Mouse (Mus musculus): ENCODE data around the gene Galnt6. TPM values are rescaled to one million over a fixed set of nuclear protein-coding genes. Genes with fewer than 3 reads are reported as not detected.

The Galnt6 gene
- total RNA-seq, 2 experiments from 2014 or later, result 1.3 to 5.4 TPM

DNA sequence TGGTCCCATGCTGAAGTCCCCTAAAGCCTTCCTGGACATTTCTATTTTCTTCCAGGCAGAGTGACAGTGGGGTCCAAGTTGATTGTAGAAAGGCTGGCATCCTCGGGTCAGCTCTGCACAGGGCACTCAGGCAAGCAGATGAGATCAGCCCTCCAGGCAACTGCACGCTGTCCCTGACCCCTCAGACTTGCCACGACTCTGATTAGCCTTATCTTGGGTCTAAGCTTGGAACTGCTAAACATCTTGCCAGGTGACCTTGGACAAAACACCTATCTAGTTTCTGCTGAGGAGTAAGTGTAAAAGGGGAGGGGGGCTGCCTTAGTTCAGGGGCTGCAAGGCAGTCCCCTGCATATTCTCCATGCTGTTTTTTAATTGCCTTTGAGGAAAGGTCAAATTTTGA, 37.2 kb downstream of the Galnt6 start:
- ATAC-seq (replicated peaks; ENCODE audit: low FRiP score, poor library complexity, severe bottlenecking), result no peak

- no peak for ATAC-seq (replicated peaks; ENCODE audit: low FRiP score, poor library complexity, severe bottlenecking)
These were observed 41.7 kb downstream of the Galnt6 start, which contains the start of gene Cela1 for GRCm38 (mm10) chr15:100687430-100687971. Cela1 (minus strand) TSS chr15:100687921.

DNA sequence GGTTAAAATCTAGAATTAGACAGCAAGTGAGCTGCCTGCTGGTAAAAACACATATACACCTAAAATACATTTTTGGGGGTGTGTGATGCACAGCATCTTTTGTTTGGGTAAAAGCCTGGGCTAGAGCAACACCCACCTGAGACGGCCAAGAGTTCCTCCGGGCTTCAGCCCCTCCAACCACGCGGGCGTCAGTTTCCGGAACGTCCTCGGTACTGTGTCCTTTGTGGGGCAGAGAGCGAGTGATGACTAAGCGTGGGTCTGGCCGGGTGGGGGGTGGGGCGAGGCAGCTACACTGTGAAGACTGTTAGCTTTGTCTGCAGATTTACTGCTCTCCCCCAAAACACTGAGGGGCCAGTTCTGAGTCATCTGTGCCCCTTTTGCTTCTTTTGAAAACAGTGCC, 42.2 kb downstream of the Galnt6 start:
- ATAC-seq (replicated peaks; ENCODE audit: low FRiP score, poor library complexity, severe bottlenecking), result peak; percentile 67

DNA sequence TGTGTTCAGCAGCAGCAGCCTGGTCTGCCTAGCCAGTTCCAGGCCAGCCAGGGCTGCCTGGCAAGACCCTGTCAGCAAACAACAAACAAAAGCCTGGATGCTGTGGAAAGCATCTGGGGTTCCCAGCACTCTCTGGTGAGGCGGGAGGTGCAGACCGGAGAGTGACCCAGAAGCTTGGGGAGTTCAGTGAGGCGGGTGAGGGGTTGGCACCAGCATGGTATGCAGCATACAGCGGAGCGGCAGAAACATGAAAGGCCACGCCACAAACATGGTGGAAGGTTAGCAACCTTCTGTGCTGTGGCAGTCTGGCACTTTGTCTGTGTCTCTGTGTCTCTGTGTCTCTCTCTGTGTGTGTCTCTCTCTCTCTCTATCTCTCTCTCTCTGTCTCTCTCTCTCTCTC, 42.7 kb downstream of the Galnt6 start:
- ATAC-seq (replicated peaks; ENCODE audit: low FRiP score, poor library complexity, severe bottlenecking), result 0 out of 2 replicates have a peak, but pooled peaks have one; percentile 17

DNA sequence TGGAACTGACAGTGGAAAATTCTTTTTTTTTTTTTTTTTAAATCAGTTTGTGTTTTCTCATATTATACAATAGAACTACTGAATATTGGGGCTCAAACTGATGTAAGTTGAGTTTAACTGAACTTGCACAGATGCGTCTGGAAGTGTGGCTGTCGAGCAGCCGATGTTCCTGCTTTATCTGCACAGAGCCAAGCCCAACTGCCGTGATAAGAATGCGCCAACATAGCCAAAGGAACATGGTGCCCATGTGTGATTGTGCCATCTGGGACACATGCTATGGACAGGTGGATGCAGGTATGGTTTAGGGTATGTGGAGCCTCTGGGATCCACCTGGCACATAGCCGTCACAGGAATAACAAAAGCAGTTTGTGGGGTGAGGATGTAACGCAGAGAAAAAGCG, 43.3 kb downstream of the Galnt6 start:
- peak; percentile 74 for ATAC-seq (replicated peaks; ENCODE audit: low FRiP score, poor library complexity, severe bottlenecking)

DNA sequence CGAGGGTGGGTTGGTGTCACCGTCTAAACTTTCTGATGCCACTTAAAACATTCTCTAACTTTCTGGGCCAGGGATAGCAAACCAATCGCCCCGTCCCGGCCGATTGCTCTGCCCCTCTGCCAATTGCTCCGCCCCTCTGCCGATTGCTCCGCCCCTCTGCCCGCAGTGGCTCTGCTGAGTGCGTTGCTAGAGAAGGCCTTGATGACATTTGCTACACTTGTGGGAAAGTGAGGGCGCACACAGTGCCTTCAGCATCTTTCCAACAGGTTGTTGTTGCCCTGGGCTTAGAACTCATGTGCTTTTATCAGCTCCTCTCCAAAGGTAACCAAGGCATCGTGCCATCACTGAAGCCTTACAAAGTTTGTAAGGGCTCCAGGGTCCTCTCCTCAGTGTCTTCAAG, 43.9 kb downstream of the Galnt6 start:
- peak; percentile 77 for ATAC-seq (replicated peaks; ENCODE audit: low FRiP score, poor library complexity, severe bottlenecking)

- ATAC-seq (replicated peaks; ENCODE audit: low FRiP score, poor library complexity, severe bottlenecking), result no peak
These were observed 44.7 kb downstream of the Galnt6 start for GRCm38 (mm10) chr15:100684450-100684849.

DNA sequence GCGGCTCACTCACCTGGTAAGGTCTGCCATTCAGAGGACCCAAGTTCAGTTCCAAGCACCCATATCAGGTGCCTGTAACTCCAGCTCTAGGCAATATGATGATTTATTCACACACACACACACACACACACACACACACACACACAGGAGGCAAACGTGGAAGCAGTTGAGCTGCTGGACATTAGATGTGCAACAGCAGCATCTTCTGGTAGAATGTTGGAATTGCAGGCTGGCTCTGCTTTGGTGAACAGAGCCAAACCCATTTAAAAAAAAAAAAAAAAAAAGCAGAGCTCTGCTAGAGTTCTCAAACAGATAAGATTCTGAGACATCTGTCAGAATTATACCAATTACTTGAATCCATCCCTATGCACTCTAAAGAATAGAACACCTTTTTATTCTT, 46.1 kb downstream of the Galnt6 start:
- ATAC-seq (replicated peaks; ENCODE audit: low FRiP score, poor library complexity, severe bottlenecking), result peak; percentile 35

- no peak for ATAC-seq (replicated peaks; ENCODE audit: low FRiP score, poor library complexity, severe bottlenecking)
These were observed 47.4 kb downstream of the Galnt6 start for GRCm38 (mm10) chr15:100681770-100682169.

DNA sequence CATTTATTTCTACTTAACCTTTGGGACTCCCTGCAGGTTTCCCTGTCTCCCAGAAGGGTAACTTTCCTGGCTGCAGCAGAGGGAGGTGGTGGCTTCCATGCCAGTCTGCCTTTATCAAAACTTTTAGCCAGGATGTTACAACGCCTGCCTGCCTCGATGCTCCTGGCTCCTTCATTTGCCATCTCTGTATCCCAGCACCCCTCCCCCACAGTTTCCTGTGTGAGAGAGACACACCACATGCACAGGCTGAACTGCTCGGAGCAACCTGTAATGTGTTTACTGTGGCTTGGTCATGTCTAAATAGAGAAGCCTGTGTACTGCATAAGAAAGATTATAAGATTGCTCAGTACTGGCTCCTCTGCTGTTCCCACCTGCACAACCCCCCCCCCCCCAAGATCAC, 48.8 kb downstream of the Galnt6 start:
- no peak for ATAC-seq (replicated peaks; ENCODE audit: low FRiP score, poor library complexity, severe bottlenecking)

DNA sequence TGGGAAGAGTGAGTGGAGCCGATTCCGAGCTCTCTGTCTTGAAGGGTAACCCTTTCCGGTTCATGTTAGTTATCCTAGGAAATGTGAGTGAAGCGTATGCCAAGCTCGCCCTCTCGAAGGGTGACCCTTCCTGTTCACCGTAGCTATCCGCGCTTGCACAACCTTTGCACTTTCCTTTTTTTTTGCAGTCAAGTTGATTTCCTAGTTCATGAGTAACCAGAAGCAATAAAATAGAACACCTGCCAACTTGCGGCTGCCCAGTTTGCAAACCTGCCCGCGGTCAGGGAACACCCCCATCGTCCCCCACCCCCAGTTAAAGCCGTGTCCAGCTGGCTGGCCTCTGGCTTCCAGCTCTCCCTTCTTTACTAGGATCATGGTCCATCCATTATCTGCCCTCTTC, 50.2 kb downstream of the Galnt6 start:
- no peak for ATAC-seq (replicated peaks; ENCODE audit: low FRiP score, poor library complexity, severe bottlenecking)

DNA sequence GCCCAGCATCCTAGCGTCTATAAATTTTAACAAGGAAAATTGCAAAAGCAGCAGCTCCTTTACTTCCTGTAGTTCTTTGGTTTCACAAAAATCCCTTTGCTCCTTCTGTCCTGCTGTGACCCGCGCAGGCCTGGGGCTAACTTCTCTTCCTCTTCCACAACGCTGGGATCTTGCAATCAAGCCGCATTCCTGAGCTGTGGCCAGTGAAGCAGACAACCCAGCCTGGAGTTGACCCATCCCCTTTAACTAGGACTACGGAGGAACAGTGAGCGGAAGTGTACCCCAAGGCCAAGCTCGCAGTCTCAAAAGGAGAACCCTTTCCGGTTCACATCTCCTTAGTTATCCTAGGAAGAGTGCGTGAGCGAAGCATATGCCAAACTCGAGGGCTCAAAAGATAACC, 50.6 kb downstream of the Galnt6 start:
- no peak for ATAC-seq (replicated peaks; ENCODE audit: low FRiP score, poor library complexity, severe bottlenecking)

DNA sequence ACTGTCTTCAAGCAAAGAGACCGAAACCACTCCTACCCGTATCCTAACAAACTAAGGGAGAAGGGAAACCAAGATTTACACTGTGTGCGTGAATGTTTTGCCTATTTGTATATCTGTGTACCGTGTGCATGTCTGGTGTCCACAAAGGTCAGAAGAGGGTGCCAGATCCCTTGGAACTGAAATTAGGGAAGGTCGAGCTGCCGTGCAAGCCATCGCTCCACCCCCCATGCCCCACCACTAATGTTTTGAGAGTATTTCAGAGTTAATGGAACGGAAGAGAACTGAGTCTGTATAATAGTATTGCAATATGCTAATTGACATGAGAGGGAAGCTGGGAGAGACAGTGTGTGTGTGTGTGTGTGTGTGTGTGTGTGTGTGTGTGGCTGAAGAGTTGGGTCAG, 51.5 kb downstream of the Galnt6 start:
- ATAC-seq (replicated peaks; ENCODE audit: low FRiP score, poor library complexity, severe bottlenecking), result no peak

DNA sequence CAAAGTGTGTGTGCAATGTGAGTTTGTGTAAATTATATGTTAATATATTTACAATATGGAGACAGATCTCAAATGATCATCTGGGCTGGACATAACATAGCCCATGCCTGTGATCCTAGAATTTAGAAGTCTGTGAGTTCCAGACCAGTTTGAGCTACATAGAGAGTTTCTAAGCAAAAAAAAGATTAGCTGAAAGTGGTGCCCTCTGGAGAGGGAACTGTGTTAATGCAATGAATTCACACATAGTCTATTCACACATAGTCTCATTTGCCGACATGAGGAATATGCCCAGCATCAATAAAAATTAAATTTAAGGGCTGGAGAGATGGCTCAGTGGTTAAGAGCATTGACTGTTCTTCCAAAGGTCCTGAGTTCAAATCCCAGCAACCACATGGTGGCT, 52.7 kb downstream of the Galnt6 start:
- ATAC-seq (replicated peaks; ENCODE audit: low FRiP score, poor library complexity, severe bottlenecking), result no peak

DNA sequence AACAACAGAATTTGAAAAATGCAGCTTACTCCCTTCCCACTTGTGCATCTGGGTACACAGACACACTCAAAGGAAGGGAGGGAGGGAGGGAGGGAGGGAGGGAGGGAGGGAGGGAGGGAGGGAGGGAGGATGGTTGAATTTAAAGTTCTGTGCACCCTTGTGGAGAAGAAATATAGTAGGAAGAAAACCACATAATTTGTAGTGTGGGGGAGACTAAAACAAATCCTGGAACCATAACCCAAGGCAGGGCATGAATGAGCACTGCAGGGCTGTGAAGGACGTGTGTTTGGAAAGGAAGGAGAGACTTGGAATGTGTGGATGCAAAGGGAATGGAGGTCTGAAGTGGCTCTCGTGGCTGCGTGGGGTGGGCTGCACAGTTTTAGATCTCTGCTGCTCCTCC, 53.7 kb downstream of the Galnt6 start:
- no peak for ATAC-seq (replicated peaks; ENCODE audit: low FRiP score, poor library complexity, severe bottlenecking)

GRCm38 (mm10) chr15:100674566-100674965, 54.6 kb downstream of the Galnt6 start:
- no peak for ATAC-seq (replicated peaks; ENCODE audit: low FRiP score, poor library complexity, severe bottlenecking)

DNA sequence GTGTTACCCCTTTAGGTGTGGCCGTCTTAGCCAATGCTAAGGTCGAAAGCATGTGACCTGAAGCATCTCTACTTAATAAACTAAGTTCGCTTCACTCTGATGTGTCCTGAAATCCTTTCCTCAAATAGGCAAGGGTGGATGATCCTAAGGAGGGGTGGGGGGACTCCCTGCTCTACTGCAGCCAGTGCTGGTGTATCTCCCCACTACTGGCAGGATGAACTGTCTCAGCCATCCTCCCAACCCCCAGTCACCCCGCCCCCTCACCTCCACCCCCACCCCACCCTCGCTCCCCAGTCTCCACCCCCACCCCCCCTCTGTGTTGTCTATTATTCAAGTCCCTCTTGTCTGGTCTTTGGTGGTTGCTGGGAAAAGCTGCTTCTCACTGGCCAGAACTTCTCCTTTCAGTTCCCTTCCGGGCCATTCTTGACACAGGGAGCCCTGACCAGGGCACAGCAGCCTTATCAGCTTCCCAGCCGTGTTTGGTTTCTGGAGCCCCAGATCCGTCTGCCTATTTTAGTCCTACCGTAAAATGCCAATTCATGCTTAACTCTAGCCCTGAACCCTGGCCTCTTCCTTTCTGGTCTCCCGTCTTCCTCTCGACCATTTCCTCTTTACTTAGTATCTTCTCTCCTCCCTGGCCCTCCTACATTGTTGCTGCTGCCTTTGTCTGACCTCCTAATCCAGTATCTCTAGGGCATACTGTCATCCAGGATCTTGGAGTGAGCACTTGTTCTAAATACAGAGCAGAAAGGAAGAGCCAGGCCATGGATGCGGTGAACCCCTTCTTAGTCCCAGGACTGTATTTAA, 55.4 kb downstream of the Galnt6 start:
- peak; percentile 66 for ATAC-seq (replicated peaks; ENCODE audit: low FRiP score, poor library complexity, severe bottlenecking)

DNA sequence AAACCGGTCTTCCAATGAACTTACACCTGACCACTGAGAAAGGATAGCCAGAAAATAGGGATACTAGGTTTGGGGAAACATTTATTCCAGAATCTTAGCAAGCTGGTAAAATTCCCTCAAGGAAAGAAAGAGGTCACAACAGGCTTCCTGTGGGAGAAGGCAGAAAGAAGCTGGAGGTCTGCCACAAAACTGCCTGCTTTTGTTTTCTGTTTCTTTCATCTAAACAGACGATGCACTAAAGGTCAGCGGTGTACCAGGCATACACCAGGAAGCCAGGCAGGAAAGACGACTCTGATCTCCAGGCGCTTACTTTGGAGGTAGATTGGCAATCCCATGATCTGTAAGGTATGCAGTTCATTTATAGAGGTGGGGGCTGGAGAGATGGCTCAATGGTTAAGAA, 58.3 kb downstream of the Galnt6 start:
- no peak for ATAC-seq (replicated peaks; ENCODE audit: low FRiP score, poor library complexity, severe bottlenecking)

DNA sequence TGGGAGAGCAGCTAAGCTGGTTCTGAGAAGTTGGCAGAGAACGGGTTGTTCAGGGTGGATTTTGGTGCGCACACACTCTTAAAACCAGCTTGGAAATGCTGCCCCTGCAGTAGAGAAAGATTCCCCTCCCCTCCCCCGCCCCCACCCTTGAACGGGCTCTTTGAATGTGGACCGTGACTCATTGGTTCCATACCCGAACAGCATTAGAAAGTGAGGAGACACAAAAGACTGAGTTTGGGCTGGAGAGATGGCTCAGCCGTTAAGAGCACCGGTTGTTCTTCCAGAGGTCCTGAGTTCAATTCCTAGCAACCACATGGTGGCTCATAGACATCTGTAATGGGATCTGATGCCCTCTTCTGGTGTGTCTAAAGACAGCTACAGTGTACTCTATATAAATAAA, 59.2 kb downstream of the Galnt6 start:
- ATAC-seq (replicated peaks; ENCODE audit: low FRiP score, poor library complexity, severe bottlenecking), result no peak

DNA sequence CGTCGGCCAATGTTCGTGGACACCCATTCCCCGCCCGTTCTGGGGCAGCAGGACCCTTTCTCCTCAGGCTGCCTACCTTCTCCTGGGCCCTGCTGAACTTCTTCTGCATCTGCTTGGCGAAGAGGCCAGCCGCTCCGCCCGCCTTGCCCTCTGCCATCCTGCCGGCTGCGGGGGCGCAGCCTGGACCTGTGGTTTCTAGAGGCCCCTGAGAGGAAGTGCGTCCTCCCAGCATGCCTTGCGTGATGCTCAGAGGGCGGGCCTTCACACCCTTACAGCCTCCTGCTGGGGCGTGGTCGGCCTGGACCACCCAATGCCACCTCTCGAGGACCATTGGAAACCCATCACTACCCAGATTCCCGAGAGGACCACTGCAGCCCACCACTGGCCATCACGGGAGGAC, 59.8 kb downstream of the Galnt6 start, which contains the start of gene Bin2:
Gene Bin2, minus strand, starts transcription at position 217 of the 400 bp plus-strand sequence.
- ATAC-seq (replicated peaks; ENCODE audit: low FRiP score, poor library complexity, severe bottlenecking), result peak; percentile 72

DNA sequence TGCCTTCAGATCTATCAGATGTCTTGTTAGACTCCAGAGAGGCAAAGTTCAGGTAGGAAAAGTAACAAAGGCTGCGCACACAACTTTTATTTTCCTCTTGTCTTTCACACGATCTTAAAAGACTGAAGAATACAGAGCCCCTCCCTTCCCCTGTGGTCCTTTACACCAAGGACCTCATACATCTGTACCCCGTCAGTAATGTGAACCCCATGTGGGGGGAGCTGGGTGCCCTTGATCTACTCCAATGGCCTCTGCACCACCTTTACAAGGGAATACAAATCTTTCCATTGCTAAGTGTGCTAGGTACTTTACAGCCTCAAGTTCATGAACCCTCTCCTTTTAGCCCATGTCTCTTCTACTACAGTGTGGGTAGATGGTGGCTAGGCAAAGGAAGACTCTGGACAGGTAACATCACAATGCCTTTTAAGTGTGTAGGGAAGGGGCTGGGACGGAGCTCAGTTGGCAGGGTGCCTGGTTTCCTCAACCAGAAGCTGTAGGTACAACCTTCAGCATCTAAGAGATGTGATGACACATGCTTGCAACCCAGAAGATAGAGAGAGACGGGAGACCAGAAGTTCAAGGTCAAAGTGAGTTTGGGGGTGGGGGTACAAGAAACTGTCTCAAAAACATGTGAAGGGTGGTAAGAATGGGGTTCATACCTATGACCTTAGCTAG, 61.2 kb downstream of the Galnt6 start:
- ATAC-seq (replicated peaks; ENCODE audit: low FRiP score, poor library complexity, severe bottlenecking), result no peak
